Mouse (Mus musculus): ENCODE measurements around the gene Vmn2r38.
"Not testable (repeated sequence)": the region's sequence is repeated elsewhere in the genome, so short reads cannot be mapped to it uniquely, and the experiment has no call there.

Vmn2r38 gene

DNA sequence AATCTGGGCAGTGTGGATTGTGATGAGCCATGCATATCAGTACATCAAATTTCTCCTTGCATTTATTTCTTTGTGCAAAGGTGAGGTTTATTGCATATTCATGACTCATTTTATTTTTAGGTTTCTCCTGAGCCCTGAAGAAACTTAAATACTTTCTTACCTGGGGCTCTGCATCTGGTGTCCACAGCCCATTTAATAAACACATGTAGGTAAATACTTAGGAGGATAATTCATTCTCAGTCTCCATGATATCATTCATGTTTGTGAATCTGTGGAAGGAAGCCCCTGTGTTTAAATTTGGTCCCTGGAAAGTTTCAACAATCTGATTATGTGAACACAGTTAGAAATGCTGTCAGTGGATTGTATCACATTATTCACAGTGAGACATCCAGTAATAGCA is at the start of gene Vmn2r38:
Vmn2r38 (minus strand) TSS at position 101 of the 400 bp plus-strand sequence.
- not testable (repeated sequence) for DNase-seq

DNA sequence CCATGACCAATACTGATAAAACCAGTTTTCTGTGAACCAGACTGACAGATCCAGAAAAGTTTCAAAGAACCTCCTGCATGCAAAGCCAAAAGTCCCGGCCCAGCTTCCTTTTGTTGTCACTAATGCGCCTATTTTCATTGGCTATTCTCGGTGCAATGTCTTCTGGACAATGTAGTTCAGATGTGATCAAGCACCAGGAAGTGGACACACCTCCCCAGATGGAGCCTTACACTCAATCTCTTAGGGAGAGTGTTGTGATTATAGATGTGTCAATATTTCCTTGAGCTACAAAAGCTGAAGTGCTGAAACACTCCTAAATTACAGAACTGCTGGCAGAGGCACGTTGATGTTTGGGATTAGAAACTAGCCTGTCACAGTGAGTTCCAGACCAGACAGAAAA is 32.3 kb downstream of the Vmn2r38 start:
- not testable (repeated sequence) for DNase-seq

DNA sequence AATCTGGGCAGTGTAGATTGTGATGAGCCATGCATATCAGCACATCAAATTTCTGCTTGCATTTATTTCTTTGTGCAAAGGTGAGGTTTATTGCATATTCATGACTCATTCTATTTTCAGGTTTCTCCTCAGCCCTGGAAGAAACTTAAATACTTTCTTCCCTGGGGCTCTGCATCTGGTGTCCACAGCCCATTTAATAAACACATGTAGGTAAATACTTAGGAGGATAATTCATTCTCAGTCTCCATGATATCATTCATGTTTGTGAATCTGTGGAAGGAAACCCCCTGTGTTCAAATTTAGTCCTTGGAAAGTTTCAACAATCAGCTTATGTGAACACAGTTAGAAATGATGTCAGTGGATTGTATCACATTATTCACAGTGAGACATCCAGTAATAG is 67.0 kb downstream of the Vmn2r38 start, which contains the start of gene Vmn2r39:
Vmn2r39 (minus strand) TSS at position 101 of the 400 bp plus-strand sequence.
- not testable (repeated sequence) for DNase-seq
